Mouse (Mus musculus): ENCODE measurements around the gene Myl6.

- no peak for TF ChIP-seq POLR2A (IDR thresholded peaks at IDR 0.05; ENCODE audit: low read depth, low read length)
- no peak for TF ChIP-seq CTCF (conservative IDR thresholded peaks at IDR 0.05; ENCODE audit: insufficient read depth, insufficient read length, low read depth, low read length)
These were observed 14.3 kb upstream of the Myl6 start for GRCm38 (mm10) chr10:128508260-128508659.

Data from kidney, adult 2 months (tissue).